Mouse (Mus musculus): ENCODE results near the gene Gm42906.

- TF ChIP-seq HCFC1 (IDR thresholded peaks at IDR 0.05; ENCODE audit: borderline replicate concordance, insufficient read depth, low read length), result no peak
- TF ChIP-seq CHD2 (IDR thresholded peaks at IDR 0.05; ENCODE audit: low read depth, low read length), result no peak
- TF ChIP-seq MAFK (IDR thresholded peaks at IDR 0.05; ENCODE audit: insufficient read depth, low read depth, low read length), result no peak
- no peak for TF ChIP-seq ZNF384 (IDR thresholded peaks at IDR 0.05; ENCODE audit: low read depth, low read length)
- no peak for TF ChIP-seq ZC3H11A (IDR thresholded peaks at IDR 0.05; ENCODE audit: borderline replicate concordance, low read depth, low read length)
Measured at GRCm38 (mm10) chr5:151233400-151234031, 194.4 kb downstream of the Gm42906 start, which contains the start of gene Stard13.

Measured in ES-E14 (cell line).